Mouse (Mus musculus) gastrocnemius, adult 2 months (tissue): ENCODE results near the gene Stpg3. TPM values are rescaled to one million over a fixed set of nuclear protein-coding genes. Genes with fewer than 3 reads are reported as not detected.

ENCODE experiments used
- DNase-seq: peaks from one replicate; pipeline ENCODE4 v3.0.0; 2022
- H3K27ac ChIP-seq: fragments of 200-600 bp; 2 replicates; pipeline ENCODE4 v1.8.1; 2022; ENCODE audit warnings: mild to moderate bottlenecking
- H3K4me3 ChIP-seq: fragments of 200-600 bp; 2 replicates; pipeline ENCODE4 v1.8.1; 2022; ENCODE audit warnings: mild to moderate bottlenecking, moderate library complexity
- CTCF ChIP-seq: fragments of 200-600 bp; IDR thresholded peaks from 2 replicates; pipeline ENCODE4 v1.8.1; 2022; ENCODE audit warnings: antibody characterized with exemption, mild to moderate bottlenecking, moderate library complexity
- intact Hi-C: fragments of 180-260 bp; cut with DNase I; formaldehyde crosslinking; loops from one replicate; pipeline ENCODE4 v1.15.1; 2025
- total RNA-seq, 2 experiments: library from RNA; stranded (reverse); gene quantifications; 2 replicates each; pipeline ENCODE4 v1.2.3; 2021

Stpg3 gene
- total RNA-seq, 2 experiments from 2014 or later = not detected

- Histone ChIP-seq H3K4me3 (peak within 1 kb of the TSS; percentile 81), H3K27ac (peak within 1 kb of the TSS; percentile 86)
- peak; percentile 58 for TF ChIP-seq CTCF
- peak; percentile 93 for DNase-seq
- intact Hi-C loops = no loop called here
These were observed 33.9 kb downstream of the Stpg3 start, which contains the start of gene Nrarp for GRCm38 (mm10) chr2:25180478-25180903. Gene Nrarp, plus strand, starts transcription at chr2:25180758.

- Histone ChIP-seq H3K27ac (peak overlapping the region; percentile 86), H3K4me3 (peak overlapping the region; percentile 81)
- intact Hi-C loops = no loop called here
- no peak for TF ChIP-seq CTCF
- DNase-seq = no peak
These were observed 34.7 kb downstream of the Stpg3 start for GRCm38 (mm10) chr2:25179566-25180217.

- Histone ChIP-seq H3K27ac (peak overlapping the region; percentile 86), H3K4me3 (peak overlapping the region; percentile 52)
- intact Hi-C loops = no loop called here
- no peak for TF ChIP-seq CTCF
- no peak for DNase-seq
These were observed 36.0 kb downstream of the Stpg3 start for GRCm38 (mm10) chr2:25178285-25178972.

GRCm38 (mm10) chr2:25177685-25178084 is 36.8 kb downstream of the Stpg3 start:
- H3K4me3 ChIP-seq = peak overlapping the region; percentile 60
- TF ChIP-seq CTCF = no peak
- peak; percentile 74 for DNase-seq
- intact Hi-C loops = no loop called here
- H3K27ac ChIP-seq = peak overlapping the region; percentile 86

- peak overlapping the region; percentile 60 for H3K4me3 ChIP-seq
- no peak for TF ChIP-seq CTCF
- intact Hi-C loops = no loop called here
- H3K27ac ChIP-seq = peak overlapping the region; percentile 86
- DNase-seq = no peak
These were observed 37.4 kb downstream of the Stpg3 start for GRCm38 (mm10) chr2:25177076-25177475.

GRCm38 (mm10) chr2:25176573-25176972 is 37.9 kb downstream of the Stpg3 start:
- H3K27ac ChIP-seq = peak overlapping the region; percentile 86
- no peak for TF ChIP-seq CTCF
- H3K4me3 ChIP-seq = peak overlapping the region; percentile 60
- DNase-seq = no peak
- intact Hi-C loops = no loop called here

GRCm38 (mm10) chr2:25175690-25176078 is 38.8 kb downstream of the Stpg3 start:
- TF ChIP-seq CTCF = no peak
- intact Hi-C loops = no loop called here
- no peak overlapping the region for H3K4me3 ChIP-seq
- no peak for DNase-seq
- peak overlapping the region; percentile 86 for H3K27ac ChIP-seq

GRCm38 (mm10) chr2:25174866-25175689 is 39.4 kb downstream of the Stpg3 start:
- DNase-seq = no peak
- H3K27ac ChIP-seq = peak overlapping the region; percentile 86
- intact Hi-C loops = no loop called here

GRCm38 (mm10) chr2:25173821-25174220 is 40.6 kb downstream of the Stpg3 start:
- TF ChIP-seq CTCF = no peak
- peak overlapping the region; percentile 86; the same call in 1 of the 2 replicates for H3K27ac ChIP-seq
- DNase-seq = no peak
- intact Hi-C loops = no loop called here
- H3K4me3 ChIP-seq = no peak overlapping the region

More at GRCm38 (mm10) chr2:25174866-25175689, 39.4 kb downstream of the Stpg3 start:
- H3K4me3 ChIP-seq = no peak overlapping the region
- no peak for TF ChIP-seq CTCF

- no peak for TF ChIP-seq CTCF
- Histone ChIP-seq H3K27ac (0 out of 2 replicates have a peak overlapping the region, but pooled peaks have one; percentile 12), H3K4me3 (no peak overlapping the region)
- intact Hi-C loops = no loop called here
- DNase-seq = peak; percentile 18
These were observed 41.8 kb downstream of the Stpg3 start for GRCm38 (mm10) chr2:25172629-25173028.

- peak overlapping the region; percentile 51; the same call in 1 of the 2 replicates for H3K27ac ChIP-seq
- H3K4me3 ChIP-seq = no peak overlapping the region
- TF ChIP-seq CTCF = no peak
- DNase-seq = no peak
- intact Hi-C loops = no loop called here
These were observed 42.7 kb downstream of the Stpg3 start for GRCm38 (mm10) chr2:25171769-25172153.

GRCm38 (mm10) chr2:25171101-25171768 is 43.2 kb downstream of the Stpg3 start:
- intact Hi-C loops = no loop called here
- DNase-seq = peak; percentile 15

More at GRCm38 (mm10) chr2:25171101-25171768, 43.2 kb downstream of the Stpg3 start:
- no peak overlapping the region for H3K4me3 ChIP-seq
- TF ChIP-seq CTCF = no peak
- H3K27ac ChIP-seq = peak overlapping the region; percentile 51; the same call in 1 of the 2 replicates
